Mouse (Mus musculus) heart, postnatal 0 days (tissue): ENCODE data around the gene Ptprh. TPM values are rescaled to one million over a fixed set of nuclear protein-coding genes. Genes with fewer than 3 reads are reported as not detected.
A peak's percentile ranks its signal among the peaks of the same experiment; 100 is the strongest.
"Not testable (repeated sequence)": the region's sequence is repeated elsewhere in the genome, so short reads cannot be mapped to it uniquely, and the experiment has no call there.

Experiments
- ATAC-seq: fragments of 200-750 bp; cut with Nextera tagmentation; 2 replicates; pipeline ENCODE4 v1.8.0; 2017; ENCODE audit warnings: low read depth, moderate number of reproducible peaks, moderate library complexity; ENCODE audit not compliant: insufficient read depth
- DNase-seq: peaks from one replicate; pipeline ENCODE4 v3.0.0-alpha.2; 2016; ENCODE audit warnings: low spot score
- H3K27ac ChIP-seq: fragments of 300-500 bp; sonication (generic); 2 replicates; pipeline ENCODE4 v1.5.1; 2014; ENCODE audit warnings: low read depth, mild to moderate bottlenecking
- H3K27me3 ChIP-seq: fragments of 300-500 bp; sonication (generic); 2 replicates; pipeline ENCODE4 v1.6.1; 2014; ENCODE audit warnings: low read length, mixed read lengths; ENCODE audit not compliant: control insufficient read depth, insufficient read depth
- H3K36me3 ChIP-seq: fragments of 300-500 bp; sonication (generic); replicated peaks from 2 replicates; pipeline ENCODE4 v1.6.1; 2014; ENCODE audit warnings: low read length, mixed read lengths; ENCODE audit not compliant: control insufficient read depth, insufficient read depth
- H3K4me1 ChIP-seq: fragments of 300-500 bp; sonication (generic); 2 replicates; pipeline ENCODE4 v1.6.1; 2014; ENCODE audit warnings: antibody characterized with exemption; ENCODE audit not compliant: control insufficient read depth, insufficient read depth
- H3K4me2 ChIP-seq: fragments of 300-500 bp; sonication (generic); 2 replicates; pipeline ENCODE4 v1.6.1; 2014; ENCODE audit warnings: low read depth, mild to moderate bottlenecking, low read length, moderate library complexity
- H3K4me3 ChIP-seq: fragments of 300-500 bp; sonication (generic); 2 replicates; pipeline ENCODE4 v1.5.1; 2014; ENCODE audit warnings: low read depth, low read length
- H3K9ac ChIP-seq: fragments of 300-500 bp; sonication (generic); replicated peaks from 2 replicates; pipeline ENCODE4 v1.6.1; 2014; ENCODE audit warnings: low read depth, low read length, mixed read lengths
- H3K9me3 ChIP-seq: fragments of 300-500 bp; sonication (generic); replicated peaks from 2 replicates; pipeline ENCODE4 v1.6.1; 2016; ENCODE audit warnings: low read length; ENCODE audit not compliant: control insufficient read depth
- CTCF ChIP-seq: IDR thresholded peaks from 2 replicates; pipeline ENCODE4 v1.5.1; 2016; ENCODE audit warnings: antibody characterized with exemption, control low read depth, low read depth
- EP300 ChIP-seq: IDR thresholded peaks from 2 replicates; pipeline ENCODE4 v1.6.1; 2016; ENCODE audit warnings: antibody characterized with exemption, low read depth
- WGBS: fragments of 180-500 bp; shearing (Covaris S2); extraction: QIAGEN DNeasy Blood & Tissue Kit; methylation state at CpG from one replicate; pipeline ENCODE4 v1.1.7; 2014; 5-methylcytosine and 5-hydroxymethylcytosine counted together
- polyA plus RNA-seq: library from polyadenylated mRNA; unstranded; fragments of >200 nt; fragmentation: Nextera tagmentation; extraction: Ambion mirVana; gene quantifications from 2 replicates; pipeline ENCODE4 v1.2.1, GENCODE M21; 2015
- total RNA-seq: library from RNA; depleted of rRNA; stranded (reverse); fragments of >200 nt; gene quantifications from 2 replicates; pipeline ENCODE4 v1.2.3, GENCODE M21; 2014; ENCODE audit warnings: low replicate concordance

Ptprh gene
- total and polyA plus RNA-seq, 2 experiments from 2014 or later, result not detected

- H3K4me2 ChIP-seq, result no peak overlapping the region
- no peaks in the 10 kb centered on the region for H3K4me1 ChIP-seq
- no peak for DNase-seq
- WGBS, result 57% methylated on average over 5 of the region's 5 CpGs
- H3K27me3 ChIP-seq, result peaks cover 8% of the 10 kb centered on the region
- TF ChIP-seq CTCF (no peak), EP300 (no peak)
- H3K4me3 ChIP-seq, result no peak overlapping the region
- H3K36me3 ChIP-seq, result no peaks in the 10 kb centered on the region
- ATAC-seq, result no peak
- no peak overlapping the region for H3K27ac ChIP-seq
- H3K9me3 ChIP-seq, result no peaks in the 10 kb centered on the region
- no peak overlapping the region for H3K9ac ChIP-seq
These were observed 62.5 kb downstream of the Ptprh start for GRCm38 (mm10) chr7:4541344-4541743.

GRCm38 (mm10) chr7:4539019-4539418 is 64.8 kb downstream of the Ptprh start:
- Histone ChIP-seq H3K4me2 (no peak overlapping the region), H3K9ac (no peak overlapping the region), H3K36me3 (no peaks in the 10 kb centered on the region), H3K4me1 (no peaks in the 10 kb centered on the region), H3K27ac (no peak overlapping the region), H3K9me3 (no peaks in the 10 kb centered on the region), H3K27me3 (0 out of 2 replicates have a peak, but pooled peaks cover 3% of the 10 kb centered on the region), H3K4me3 (no peak overlapping the region)
- WGBS, result 68% methylated on average over 2 of the region's 2 CpGs
- ATAC-seq, result no peak
- TF ChIP-seq EP300 (no peak), CTCF (no peak)
- no peak for DNase-seq

- DNase-seq, result no peak
- Histone ChIP-seq H3K4me2 (no peak overlapping the region), H3K9ac (no peak overlapping the region), H3K4me1 (no peaks in the 10 kb centered on the region), H3K27me3 (0 out of 2 replicates have a peak, but pooled peaks cover 3% of the 10 kb centered on the region), H3K4me3 (no peak overlapping the region), H3K36me3 (no peaks in the 10 kb centered on the region), H3K27ac (no peak overlapping the region), H3K9me3 (no peaks in the 10 kb centered on the region)
- 50% methylated on average over 4 of the region's 4 CpGs for WGBS
- no peak for TF ChIP-seq CTCF
- TF ChIP-seq EP300, result no peak
- no peak for ATAC-seq
These were observed 66.7 kb downstream of the Ptprh start for GRCm38 (mm10) chr7:4537181-4537580.

- TF ChIP-seq EP300 (no peak), CTCF (no peak)
- Histone ChIP-seq H3K9ac (no peak overlapping the region), H3K9me3 (no peaks in the 10 kb centered on the region), H3K27me3 (0 out of 2 replicates have a peak, but pooled peaks cover 3% of the 10 kb centered on the region), H3K4me1 (no peaks in the 10 kb centered on the region), H3K4me3 (no peak overlapping the region), H3K27ac (no peak overlapping the region), H3K4me2 (no peak overlapping the region), H3K36me3 (no peaks in the 10 kb centered on the region)
- ATAC-seq, result no peak
- 86% methylated on average over 4 of the region's 4 CpGs for WGBS
- no peak for DNase-seq
These were observed 67.5 kb downstream of the Ptprh start for GRCm38 (mm10) chr7:4536369-4536768.

- peak within 1 kb of the TSS; percentile 61 for H3K4me2 ChIP-seq
- ATAC-seq (peak; percentile 94), DNase-seq (peak; percentile 86)
- no peak for TF ChIP-seq CTCF
- no peak for TF ChIP-seq EP300
- H3K36me3 ChIP-seq, result no peaks in the 10 kb centered on the region
- no peaks in the 10 kb centered on the region for H3K4me1 ChIP-seq
- no peak within 1 kb of the TSS for H3K9ac ChIP-seq
- 4% methylated on average over 28 of the region's 28 CpGs for WGBS
- H3K27ac ChIP-seq, result no peak within 1 kb of the TSS
- H3K9me3 ChIP-seq, result no peaks in the 10 kb centered on the region
- 0 out of 2 replicates have a peak, but pooled peaks cover 3% of the 10 kb centered on the region for H3K27me3 ChIP-seq
- peak within 1 kb of the TSS; percentile 36 for H3K4me3 ChIP-seq
These were observed 71.7 kb downstream of the Ptprh start, which contains the start of gene Dnaaf3 for GRCm38 (mm10) chr7:4532005-4532729. TSS of gene Dnaaf3 (minus strand) at chr7:4532453.

- not testable (repeated sequence) for H3K27me3 ChIP-seq, DNase-seq, H3K9me3 ChIP-seq, H3K4me3 ChIP-seq, H3K9ac ChIP-seq, H3K4me1 ChIP-seq, H3K27ac ChIP-seq, H3K36me3 ChIP-seq, H3K4me2 ChIP-seq, ATAC-seq
- WGBS, result 44% methylated on average over 7 of the region's 8 CpGs
These were observed 73.7 kb downstream of the Ptprh start for GRCm38 (mm10) chr7:4530166-4530565.
